Comparison of ENCODE assay signal across 15 mouse cellular contexts in the genomic region with DNA sequence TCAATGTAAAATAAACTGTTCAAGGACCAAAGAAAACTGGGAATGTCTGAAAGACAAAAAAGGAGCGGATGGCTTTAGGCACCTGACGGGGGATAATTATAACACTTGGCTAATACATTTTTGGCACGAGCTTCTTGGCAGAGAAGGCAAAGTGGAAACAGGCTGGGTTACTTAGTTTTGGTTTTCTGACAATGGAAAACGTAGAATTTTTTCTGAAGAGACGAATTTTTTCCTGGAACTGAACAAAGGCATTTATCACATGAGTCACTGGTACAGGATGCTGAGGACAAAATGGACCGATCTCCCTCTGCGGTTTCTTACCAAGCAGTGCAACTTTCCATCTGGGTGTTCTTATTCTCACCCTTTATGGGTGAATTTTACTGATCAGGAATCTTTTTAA.
DNase-seq lines count a peak whose midpoint lies in the region; ATAC-seq lines count a peak whose summit lies in the region.
"Had no signal": no experiment of that assay in that cellular context is flagged by ENCODE, and none has a peak within 500 bp of the region (broad histone marks: within the 10 kb centered on the region; RNA-seq: fewer than 3 reads in every experiment).

No protein-coding gene starts in this region.

- intact Hi-C loops in heart, postnatal 25 days (cut with DNase I), result no loop called here

- no peak for ATAC-seq in midbrain, embryonic 15.5 days (replicated peaks)
- ATAC-seq: hindbrain, postnatal 0 days; midbrain, embryonic 16.5 days had no signal

- no peaks in the 10 kb centered on the region for H3K27me3 ChIP-seq in midbrain, embryonic 15.5 days (replicated peaks)
- H3K27me3 ChIP-seq: embryonic facial prominence, embryonic 12.5 days had no signal

- no peak overlapping the region for H3K4me3 ChIP-seq in midbrain, embryonic 15.5 days
- H3K4me3 ChIP-seq: embryonic facial prominence, embryonic 12.5 days had no signal

- H3K27ac ChIP-seq in midbrain, embryonic 15.5 days, result no peak overlapping the region
- H3K27ac ChIP-seq: embryonic facial prominence, embryonic 12.5 days; hindbrain, postnatal 0 days; macrophage had no signal

- DNase-seq in cerebellum, postnatal 10 days, result peak; percentile 60 to 66
- no peak for DNase-seq in cerebellum, adult 11 months
- peak; percentile 27 for DNase-seq in kidney, adult 11 months
- no peak for DNase-seq in kidney, postnatal 4 days
- DNase-seq in Muller cell, postnatal 12 days (ENCODE audit: inconsistent ontology term), result peak; percentile 57
- DNase-seq in heart, postnatal 25 days (ENCODE audit: low spot score), result peak; percentile 13
- no peak for DNase-seq in spleen, adult 18-20 months
- DNase-seq: cerebellum, adult 11-12 months; liver; thymus, postnatal 14 days had no signal

- H3K9ac ChIP-seq in midbrain, embryonic 15.5 days, result no peak overlapping the region
- H3K9ac ChIP-seq: embryonic facial prominence, embryonic 12.5 days had no signal

- WGBS in midbrain, embryonic 15.5 days, result 86% methylated on average over 7 of the region's 7 CpGs

- no peak overlapping the region for H3K4me2 ChIP-seq in midbrain, embryonic 15.5 days
- H3K4me2 ChIP-seq: embryonic facial prominence, embryonic 12.5 days had no signal

- no peaks in the 10 kb centered on the region for H3K9me3 ChIP-seq in midbrain, embryonic 15.5 days
- H3K9me3 ChIP-seq: embryonic facial prominence, embryonic 12.5 days had no signal

- no peaks in the 10 kb centered on the region for H3K4me1 ChIP-seq in midbrain, embryonic 15.5 days

- H3K36me3 ChIP-seq in midbrain, embryonic 15.5 days (replicated peaks), result no peaks in the 10 kb centered on the region
- H3K36me3 ChIP-seq: embryonic facial prominence, embryonic 12.5 days had no signal

Comparison
In these comparisons a context has a peak if more than half of its experiments do, and no peak if none do; other contexts are left out.
1. DNase-seq: peak in cerebellum, postnatal 10 days (2 of 2), kidney, adult 11 months (single experiment), Muller cell, postnatal 12 days (single experiment) and heart, postnatal 25 days (single experiment); none in cerebellum, adult 11 months (single experiment), kidney, postnatal 4 days (0 of 2) and spleen, adult 18-20 months (0 of 2).